Mouse (Mus musculus) cerebellum, adult 11 months (tissue): ENCODE measurements around the gene Ciz1.
A peak's percentile ranks its signal among the peaks of the same experiment; 100 is the strongest.

Experiments used
- DNase-seq: peaks from one replicate; pipeline ENCODE4 v3.0.0; 2022

Ciz1 gene

GRCm38 (mm10) chr2:32319586-32320580 lies 32.2 kb upstream of the Ciz1 start:
- no peak for DNase-seq

DNA sequence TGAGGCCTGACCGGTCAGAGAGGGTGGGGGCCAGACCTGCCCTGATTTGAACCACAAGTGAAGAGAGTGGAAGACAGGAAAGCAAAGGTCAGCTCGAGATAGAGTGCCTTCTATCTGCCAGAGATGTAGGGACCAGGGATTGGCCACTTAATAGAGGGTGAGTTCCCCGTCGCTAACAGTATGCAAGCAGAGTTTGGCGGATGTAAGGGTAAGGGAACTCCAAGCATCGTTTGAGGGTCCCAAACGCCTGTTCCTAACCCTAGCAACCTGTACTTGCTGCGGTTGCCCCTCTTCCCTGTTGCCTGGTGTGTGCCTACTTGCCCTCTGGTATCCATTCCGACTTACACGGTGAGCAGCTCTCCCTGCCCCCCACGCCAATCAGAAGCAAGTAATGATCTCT lies 31.4 kb upstream of the Ciz1 start:
- DNase-seq, result no peak

- no peak for DNase-seq
These were observed 30.4 kb upstream of the Ciz1 start for GRCm38 (mm10) chr2:32321591-32322298.

DNA sequence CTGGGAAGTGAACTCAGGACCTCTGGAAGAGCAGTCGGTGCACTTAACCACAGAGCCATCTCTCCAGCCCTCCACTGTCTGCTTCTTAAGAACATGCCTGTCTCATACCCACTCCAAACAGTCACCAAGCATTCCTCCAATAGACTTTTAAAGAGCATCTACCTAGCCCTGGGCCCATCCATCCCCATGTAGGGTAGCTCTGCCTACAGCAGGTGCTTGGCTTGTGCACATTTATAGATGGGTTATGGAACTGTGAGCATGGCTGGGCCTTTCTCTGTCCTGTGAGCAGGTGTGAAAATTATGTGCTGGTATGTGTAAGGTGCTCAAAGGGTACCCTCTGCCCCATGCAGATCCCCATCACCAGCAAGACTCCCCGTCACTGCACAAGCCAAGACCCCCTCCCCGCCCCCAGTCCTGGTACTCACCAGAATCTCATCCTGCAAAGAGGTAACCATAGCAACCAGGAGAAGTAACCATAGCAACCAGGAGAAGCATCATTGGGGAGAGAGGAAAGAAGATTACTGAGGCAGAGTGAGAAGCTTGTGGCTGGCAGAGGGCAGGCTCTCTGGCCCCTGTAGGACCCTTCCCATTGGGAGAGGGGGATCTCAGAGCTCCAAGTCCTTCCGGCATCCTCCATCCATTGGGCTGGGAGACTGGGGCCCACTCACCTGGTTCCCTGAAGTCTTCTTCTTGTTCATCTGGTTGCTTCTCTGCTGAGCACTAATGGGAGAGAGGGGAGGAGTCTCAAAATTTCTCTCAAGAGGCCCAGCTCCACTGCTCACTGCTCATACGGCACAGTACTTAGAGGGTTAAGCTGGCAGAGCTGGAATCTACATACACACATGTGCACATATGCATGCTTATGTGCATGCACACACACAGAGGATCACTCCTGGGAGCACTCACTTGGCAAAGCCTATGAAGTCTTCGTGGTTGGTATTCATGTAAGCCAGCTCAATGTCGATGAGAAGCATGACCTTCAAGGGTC lies 29.1 kb upstream of the Ciz1 start:
- DNase-seq, result no peak

GRCm38 (mm10) chr2:32324322-32324721 lies 27.8 kb upstream of the Ciz1 start:
- DNase-seq, result no peak

DNA sequence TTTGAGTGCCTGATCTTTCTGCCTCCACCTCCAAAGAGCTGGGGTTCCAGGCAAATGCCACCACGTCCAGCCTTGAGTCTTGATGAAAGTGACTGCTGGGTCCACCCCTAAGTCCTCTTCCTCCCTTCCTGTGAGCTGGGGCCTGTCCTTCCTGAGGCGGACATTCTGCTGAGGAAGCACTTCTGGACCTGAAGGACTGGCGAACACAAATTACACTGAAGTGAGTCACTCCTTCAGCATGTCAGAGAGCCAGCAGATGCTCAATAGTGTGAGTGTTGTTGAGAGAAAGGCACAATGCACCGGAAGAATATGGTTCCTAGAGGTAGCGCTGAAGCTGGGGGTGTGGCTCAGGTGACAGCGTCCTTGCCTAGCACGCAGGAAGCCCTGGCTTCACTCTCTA lies 26.8 kb upstream of the Ciz1 start:
- DNase-seq, result no peak

- DNase-seq, result no peak
These were observed 24.9 kb upstream of the Ciz1 start for GRCm38 (mm10) chr2:32327200-32327599.

- DNase-seq, result no peak
These were observed 23.1 kb upstream of the Ciz1 start for GRCm38 (mm10) chr2:32328911-32329460.

DNA sequence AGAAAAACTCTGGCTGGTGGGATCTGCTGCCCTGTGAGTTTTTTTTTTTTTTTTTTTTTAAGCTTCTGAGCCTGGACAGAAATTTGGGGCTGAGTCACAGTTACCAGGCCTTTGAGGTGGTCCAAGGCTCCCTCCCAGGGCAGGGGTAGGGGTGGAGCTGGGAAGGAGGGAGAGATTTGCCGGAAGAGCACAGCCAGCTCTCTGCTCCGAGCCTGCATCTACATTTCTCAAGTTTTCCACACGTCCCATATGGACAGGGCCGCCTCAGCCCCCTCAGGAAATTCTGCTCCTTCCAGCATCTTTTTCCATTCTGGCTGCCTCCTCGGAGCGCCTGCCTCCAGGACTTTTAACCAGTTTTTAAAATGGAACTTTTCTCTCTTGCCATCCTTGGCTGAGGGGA lies 22.6 kb upstream of the Ciz1 start:
- DNase-seq, result no peak

- no peak for DNase-seq
These were observed 20.0 kb upstream of the Ciz1 start for GRCm38 (mm10) chr2:32332159-32332558.

DNA sequence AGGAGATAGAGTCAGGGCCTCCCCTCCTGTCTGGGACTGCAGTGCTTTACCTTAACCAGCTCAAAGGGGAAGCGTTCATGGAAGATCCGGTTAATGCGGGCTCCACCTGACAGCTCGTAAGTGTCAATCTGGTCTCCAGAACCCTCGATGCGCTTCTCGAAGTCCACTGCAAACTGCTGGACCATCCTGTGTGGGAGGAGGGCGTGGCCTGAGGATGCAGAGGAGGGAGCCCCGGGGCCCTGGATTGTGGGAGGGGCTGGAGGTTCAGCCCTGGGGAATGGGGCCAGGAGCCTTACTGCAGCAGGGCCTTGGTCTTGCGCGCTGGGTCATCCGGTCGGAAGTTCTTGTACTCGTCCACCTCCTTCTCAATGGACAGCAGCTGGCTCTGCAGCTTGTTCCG lies 16.2 kb upstream of the Ciz1 start:
- no peak for DNase-seq

DNA sequence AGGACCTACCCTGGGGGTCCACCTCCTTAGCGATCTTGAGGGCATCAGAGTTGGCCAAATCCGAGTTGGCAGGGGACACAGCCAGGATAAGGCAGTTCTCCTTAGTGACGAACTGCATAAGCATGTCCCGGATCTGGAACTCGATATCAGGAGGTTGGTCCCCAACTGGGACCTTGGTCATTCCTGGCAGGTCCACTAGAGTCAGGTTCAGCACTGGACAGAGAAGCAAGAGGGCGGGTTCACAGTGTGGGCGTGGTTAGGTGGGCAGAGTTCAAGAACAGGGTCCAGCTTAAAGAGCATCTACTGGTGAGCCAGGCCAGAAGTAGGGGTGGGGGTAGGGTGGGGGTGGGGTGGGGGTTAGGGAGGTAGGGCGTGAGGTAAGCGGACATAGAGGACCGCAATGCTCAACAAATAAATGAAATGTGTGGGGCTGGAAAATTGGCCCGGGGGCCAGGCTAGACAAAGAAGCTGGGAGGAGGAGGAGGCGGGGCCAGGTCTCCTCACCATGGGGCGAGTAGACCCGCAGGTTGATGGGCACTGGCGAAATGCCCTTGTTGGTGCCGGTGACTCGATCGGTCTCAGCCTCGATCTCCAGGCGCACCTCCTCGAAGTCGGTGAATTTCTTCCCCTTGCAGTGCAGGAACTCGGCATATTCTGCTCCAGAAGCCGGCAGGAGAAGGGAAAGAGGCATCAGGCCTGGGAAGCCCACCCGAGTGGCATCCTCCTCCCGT lies 12.1 kb upstream of the Ciz1 start:
- DNase-seq, result no peak

DNA sequence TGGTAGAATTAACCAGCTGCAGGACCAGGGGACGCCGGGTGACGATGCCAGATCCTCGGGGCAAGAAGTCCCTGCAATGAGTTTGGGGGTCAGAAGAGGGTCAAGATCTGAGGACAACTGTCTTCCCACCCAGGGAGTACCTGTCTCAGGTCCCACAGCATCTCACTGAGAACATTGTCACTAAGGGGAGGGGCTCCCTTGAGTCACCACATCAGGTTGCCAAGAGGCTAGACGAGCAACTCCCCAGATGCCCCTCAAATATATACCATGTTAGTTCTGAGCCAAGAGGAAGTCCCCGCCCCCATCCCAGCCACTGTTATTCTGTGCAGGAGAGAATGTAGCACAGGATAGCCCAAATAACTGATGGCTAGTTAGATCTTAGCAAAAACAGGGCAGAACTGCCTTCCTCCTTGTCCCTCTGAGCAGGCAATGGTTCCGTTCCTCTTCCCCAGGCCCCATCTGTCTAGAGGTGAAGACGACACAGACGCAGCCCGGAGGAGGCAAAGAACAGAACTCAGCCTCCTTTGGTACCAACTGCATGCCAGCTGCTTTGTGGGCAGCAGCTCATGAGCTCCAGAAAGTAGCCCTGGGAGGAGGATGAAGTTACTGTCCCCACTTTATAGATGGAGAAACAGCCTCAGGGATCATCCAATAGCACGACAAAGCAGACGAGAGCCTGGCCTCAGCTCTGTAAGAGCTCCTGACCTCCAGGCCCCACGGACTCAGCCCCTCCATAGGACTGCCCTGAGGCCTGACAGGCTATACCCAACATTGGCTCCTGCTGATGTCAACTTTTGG lies 11.1 kb upstream of the Ciz1 start:
- DNase-seq, result no peak

DNA sequence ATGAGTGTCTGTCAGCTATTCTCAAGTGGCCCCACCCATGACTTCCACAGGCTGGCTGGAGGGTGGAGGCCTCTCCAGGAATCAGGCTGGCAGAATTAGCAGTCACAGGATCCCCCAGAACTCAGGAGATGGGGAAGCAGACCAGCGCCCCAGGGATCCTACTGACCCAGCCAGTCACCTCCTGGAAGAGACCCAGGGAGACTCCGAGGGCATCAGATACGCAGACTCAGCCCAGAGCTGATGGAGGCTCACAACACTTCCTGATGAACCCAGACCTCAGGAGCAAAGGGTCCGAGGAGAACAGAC lies 10.5 kb upstream of the Ciz1 start:
- peak; percentile 57 for DNase-seq

GRCm38 (mm10) chr2:32342039-32342438 lies 10.1 kb upstream of the Ciz1 start:
- no peak for DNase-seq

DNA sequence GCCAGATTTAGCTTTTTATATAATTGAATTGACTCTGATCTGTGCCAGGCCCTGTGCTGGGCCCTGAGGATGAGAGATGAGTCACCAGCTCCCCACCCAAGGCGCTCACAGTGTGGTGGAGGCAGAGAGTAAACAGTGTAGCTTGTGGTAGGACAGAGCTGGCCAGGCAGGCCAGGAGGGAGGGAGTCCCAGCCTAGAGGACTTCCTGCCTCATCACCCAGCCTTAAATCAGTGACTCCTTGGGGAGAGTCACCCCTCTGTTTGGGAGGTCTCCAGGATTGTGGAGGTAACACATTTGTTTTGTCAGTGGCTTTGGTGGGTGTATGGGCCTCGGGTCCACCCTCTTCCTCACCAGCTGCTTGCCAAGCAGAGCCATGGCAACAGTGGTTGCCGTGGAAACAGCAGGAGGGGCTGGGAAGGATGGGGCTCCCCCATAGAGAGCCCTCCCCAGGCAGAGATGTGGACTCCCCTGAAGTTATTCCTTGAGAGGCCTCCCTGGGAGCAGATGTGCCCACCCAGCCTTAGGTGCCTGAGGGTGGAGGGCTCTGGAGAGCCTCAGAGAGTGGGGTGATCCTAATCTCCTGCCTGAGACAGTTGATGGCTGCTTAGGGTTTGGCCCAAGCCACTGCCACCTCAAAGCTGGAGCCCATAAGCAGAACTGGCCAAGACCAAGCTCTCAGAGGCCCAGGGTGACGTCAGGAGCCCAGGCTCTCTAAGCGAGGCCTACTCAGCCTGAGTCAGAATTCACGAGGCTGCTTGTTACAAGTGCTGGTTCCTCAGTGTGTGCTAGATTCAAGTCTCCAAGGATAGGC lies 9.4 kb upstream of the Ciz1 start:
- DNase-seq, result peak; percentile 82

GRCm38 (mm10) chr2:32343351-32343671 lies 8.8 kb upstream of the Ciz1 start:
- peak; percentile 59 for DNase-seq

GRCm38 (mm10) chr2:32344056-32344455 lies 8.1 kb upstream of the Ciz1 start:
- DNase-seq, result peak; percentile 97

GRCm38 (mm10) chr2:32344598-32345321 lies 7.4 kb upstream of the Ciz1 start:
- no peak for DNase-seq

- no peak for DNase-seq
These were observed 5.1 kb upstream of the Ciz1 start for GRCm38 (mm10) chr2:32347019-32347418.
